Comparison of ENCODE assay signal across 22 mouse cellular contexts in genomic region chr9:31995101-31995500, GRCm38 (mm10).
DNase-seq lines count a peak whose midpoint lies in the region; ATAC-seq and TF ChIP-seq lines count a peak whose summit lies in the region.
"Had no signal": no experiment of that assay in that cellular context is flagged by ENCODE, and none has a peak within 500 bp of the region (broad histone marks: within the 10 kb centered on the region; RNA-seq: fewer than 3 reads in every experiment).

No protein-coding gene starts in this region.

- WGBS in heart, embryonic 10.5 days, result 73% methylated on average over 3 of the region's 3 CpGs
- 84% methylated on average over 3 of the region's 3 CpGs for WGBS in heart, adult 2 months
- WGBS in liver, adult 2 months, result 67% methylated on average over 3 of the region's 3 CpGs
- 68% methylated on average over 3 of the region's 3 CpGs for WGBS in liver, postnatal 0 days (ENCODE audit: insufficient replicate concordance)
- 75% methylated on average over 3 of the region's 3 CpGs for WGBS in limb, embryonic 10.5 days

- H3K4me3 ChIP-seq in heart, embryonic 10.5 days, result no peak overlapping the region
- H3K4me3 ChIP-seq in heart, adult 2 months, result no peak overlapping the region
- H3K4me3 ChIP-seq in liver, adult 2 months (ENCODE audit: insufficient read depth, low read depth, low read length), result no peak overlapping the region
- no peak overlapping the region for H3K4me3 ChIP-seq in liver, postnatal 0 days (ENCODE audit: low read depth, low read length)
- no peak overlapping the region for H3K4me3 ChIP-seq in limb, embryonic 10.5 days
- H3K4me3 ChIP-seq: embryonic facial prominence, embryonic 13.5 days; embryonic facial prominence, embryonic 15.5 days; erythroblast, embryonic 14.5 days; forebrain, embryonic 10.5 days; forebrain, embryonic 12.5 days had no signal

- H3K27ac ChIP-seq in heart, embryonic 10.5 days, result peak overlapping the region; percentile 91; the same call in 1 of the 2 replicates
- H3K27ac ChIP-seq in heart, adult 2 months, result no peak overlapping the region
- H3K27ac ChIP-seq in liver, adult 2 months (replicated peaks; ENCODE audit: insufficient read depth, low read depth, low read length), result peak overlapping the region; percentile 97
- no peak overlapping the region for H3K27ac ChIP-seq in liver, postnatal 0 days (ENCODE audit: low read depth)
- 0 out of 2 replicates have a peak overlapping the region, but pooled peaks have one; percentile 9 for H3K27ac ChIP-seq in limb, embryonic 10.5 days
- H3K27ac ChIP-seq: embryonic facial prominence, embryonic 13.5 days; forebrain, embryonic 10.5 days; forebrain, embryonic 12.5 days had no signal

- no peak overlapping the region for H3K4me2 ChIP-seq in liver, postnatal 0 days (ENCODE audit: low read depth, low read length)
- H3K4me2 ChIP-seq: embryonic facial prominence, embryonic 13.5 days; embryonic facial prominence, embryonic 15.5 days; forebrain, embryonic 12.5 days had no signal

- H3K9ac ChIP-seq in heart, adult 2 months (ENCODE audit: low read depth, low read length), result no peak overlapping the region
- H3K9ac ChIP-seq in liver, adult 2 months (ENCODE audit: low read depth, low read length), result peak overlapping the region; percentile 18; the same call in 1 of the 2 replicates
- no peak overlapping the region for H3K9ac ChIP-seq in liver, postnatal 0 days (replicated peaks)
- H3K9ac ChIP-seq: embryonic facial prominence, embryonic 13.5 days; embryonic facial prominence, embryonic 15.5 days; forebrain, embryonic 12.5 days had no signal

- no peaks in the 10 kb centered on the region for H3K9me3 ChIP-seq in heart, embryonic 10.5 days
- no peaks in the 10 kb centered on the region for H3K9me3 ChIP-seq in liver, postnatal 0 days (ENCODE audit: low read length)
- no peaks in the 10 kb centered on the region for H3K9me3 ChIP-seq in limb, embryonic 10.5 days (replicated peaks)
- H3K9me3 ChIP-seq: embryonic facial prominence, embryonic 13.5 days; embryonic facial prominence, embryonic 15.5 days; forebrain, embryonic 10.5 days; forebrain, embryonic 12.5 days had no signal

- TF ChIP-seq POLR2A in heart, adult 2 months (IDR thresholded peaks at IDR 0.05; ENCODE audit: insufficient read depth, low read depth, low read length), result no peak
- no peak for TF ChIP-seq POLR2A in liver, adult 2 months (IDR thresholded peaks at IDR 0.05; ENCODE audit: extremely low read depth, insufficient read depth, low read length)

- TF ChIP-seq EP300 in heart, adult 2 months (IDR thresholded peaks at IDR 0.05; ENCODE audit: insufficient read depth, low read depth, low read length), result no peak
- TF ChIP-seq EP300 in liver, postnatal 0 days (IDR thresholded peaks at IDR 0.05; ENCODE audit: low read depth), result no peak

- H3K4me1 ChIP-seq in heart, embryonic 10.5 days, result peaks cover 54% of the 10 kb centered on the region
- H3K4me1 ChIP-seq in heart, adult 2 months (ENCODE audit: control insufficient read depth, insufficient read depth, low read length), result peaks cover 9% of the 10 kb centered on the region
- H3K4me1 ChIP-seq in liver, adult 2 months (ENCODE audit: control insufficient read depth, insufficient read depth, low read length), result peaks cover 38% of the 10 kb centered on the region
- H3K4me1 ChIP-seq in liver, postnatal 0 days (ENCODE audit: insufficient read depth), result peaks cover 16% of the 10 kb centered on the region
- peaks cover 39% of the 10 kb centered on the region for H3K4me1 ChIP-seq in limb, embryonic 10.5 days

- intact Hi-C loops in heart, adult 2 months (cut with DNase I), result no loop called here

- H3K27me3 ChIP-seq in heart, embryonic 10.5 days (ENCODE audit: insufficient read depth, poor library complexity, severe bottlenecking), result no peaks in the 10 kb centered on the region
- H3K27me3 ChIP-seq in heart, adult 2 months (ENCODE audit: control insufficient read depth, insufficient read depth, low read length), result no peaks in the 10 kb centered on the region
- no peaks in the 10 kb centered on the region for H3K27me3 ChIP-seq in liver, adult 2 months (ENCODE audit: control insufficient read depth, insufficient read depth, low read length)
- H3K27me3 ChIP-seq in liver, postnatal 0 days (ENCODE audit: insufficient read depth, low read length), result no peaks in the 10 kb centered on the region
- H3K27me3 ChIP-seq in limb, embryonic 10.5 days (ENCODE audit: low read depth, poor library complexity, severe bottlenecking), result no peaks in the 10 kb centered on the region
- H3K27me3 ChIP-seq: embryonic facial prominence, embryonic 13.5 days; embryonic facial prominence, embryonic 15.5 days; forebrain, embryonic 12.5 days had no signal

- H3K79me2 ChIP-seq in heart, adult 2 months (replicated peaks; ENCODE audit: control insufficient read depth, insufficient read depth, low read length), result no peaks in the 10 kb centered on the region
- H3K79me2 ChIP-seq in liver, adult 2 months (ENCODE audit: control insufficient read depth, insufficient read depth, low read length), result no peaks in the 10 kb centered on the region

- ATAC-seq in liver, postnatal 0 days, result no peak
- ATAC-seq: forebrain, embryonic 14.5 days had no signal

- H3K36me3 ChIP-seq in heart, embryonic 10.5 days, result no peaks in the 10 kb centered on the region
- no peaks in the 10 kb centered on the region for H3K36me3 ChIP-seq in heart, adult 2 months (ENCODE audit: control insufficient read depth, insufficient read depth, low read length)
- no peaks in the 10 kb centered on the region for H3K36me3 ChIP-seq in liver, adult 2 months (ENCODE audit: control insufficient read depth, insufficient read depth, low read length)
- no peaks in the 10 kb centered on the region for H3K36me3 ChIP-seq in liver, postnatal 0 days (replicated peaks; ENCODE audit: insufficient read depth, low read length)
- H3K36me3 ChIP-seq in limb, embryonic 10.5 days, result no peaks in the 10 kb centered on the region
- H3K36me3 ChIP-seq: embryonic facial prominence, embryonic 13.5 days; embryonic facial prominence, embryonic 15.5 days; forebrain, embryonic 10.5 days; forebrain, embryonic 12.5 days had no signal

- TF ChIP-seq CTCF in heart, adult 2 months (IDR thresholded peaks at IDR 0.05), result no peak
- TF ChIP-seq CTCF in liver, adult 2 months (IDR thresholded peaks at IDR 0.05; ENCODE audit: low read depth, low read length), result no peak
- TF ChIP-seq CTCF in liver, postnatal 0 days (IDR thresholded peaks at IDR 0.05; ENCODE audit: low read depth), result no peak

- no peak for DNase-seq in heart, embryonic 10.5 days (ENCODE audit: low spot score)
- no peak for DNase-seq in heart, adult 2 months
- no peak for DNase-seq in liver, adult 2 months (ENCODE audit: extremely low read depth, low read depth, low spot score)
- DNase-seq in liver, postnatal 0 days, result no peak
- no peak for DNase-seq in limb, embryonic 10.5 days (ENCODE audit: low spot score)
- DNase-seq in frontal cortex, adult 2 months (ENCODE audit: extremely low spot score in 1 of 2, low spot score in 1 of 2), result no peak
- DNase-seq: adrenal gland, adult 2 months; adrenal gland, postnatal 10 days; adrenal gland, postnatal 25 days; cerebellum, adult 11 months; cerebellum, adult 18-20 months; cerebellum, adult 8-10 months; cerebellum, adult 9-11 months; cerebellum, postnatal 14 days; cerebellum, postnatal 36 days; embryo, embryonic 11 days had no signal

Comparison
In these comparisons a context has a peak if more than half of its experiments do, and no peak if none do; other contexts are left out.
1. H3K27ac ChIP-seq: peak in heart, embryonic 10.5 days (single experiment), liver, adult 2 months (single experiment) and limb, embryonic 10.5 days (single experiment); none in heart, adult 2 months (single experiment) and liver, postnatal 0 days (single experiment).